Mouse (Mus musculus): ENCODE data around the gene A830031A19Rik.

- TF ChIP-seq CTCF (IDR thresholded peaks at IDR 0.05; ENCODE audit: extremely low read depth, insufficient read length, insufficient replicate concordance, low read depth, low read length) (no peak), POLR2A (IDR thresholded peaks at IDR 0.05; ENCODE audit: low read depth, low read length) (no peak)
These were observed 9.5 kb downstream of the A830031A19Rik start for GRCm38 (mm10) chr11:24065313-24065712.
